Mouse (Mus musculus) thymus, adult 2 months (tissue): ENCODE measurements around the gene Olfr115. TPM values are rescaled to one million over a fixed set of nuclear protein-coding genes. Genes with fewer than 3 reads are reported as not detected.

Experiments
- DNase-seq: peaks from one replicate; pipeline ENCODE4 v3.0.0; 2021
- H3K27ac ChIP-seq: fragments of 200-500 bp; 2 replicates; pipeline ENCODE4 v1.5.1; 2012; ENCODE audit warnings: low read length, control low read depth; ENCODE audit not compliant: control insufficient read depth, insufficient read depth
- H3K27me3 ChIP-seq: fragments of 200-500 bp; 2 replicates; pipeline ENCODE4 v1.6.1; 2012; ENCODE audit warnings: mild to moderate bottlenecking, low read length, moderate library complexity, mixed read lengths; ENCODE audit not compliant: control insufficient read depth, insufficient read depth
- H3K36me3 ChIP-seq: fragments of 200-500 bp; 2 replicates; pipeline ENCODE4 v1.6.1; 2012; ENCODE audit warnings: mild to moderate bottlenecking, low read length, moderate library complexity; ENCODE audit not compliant: control insufficient read depth, insufficient read depth
- H3K4me1 ChIP-seq: fragments of 200-500 bp; replicated peaks from 2 replicates; pipeline ENCODE4 v1.6.1; 2012; ENCODE audit warnings: low read length; ENCODE audit not compliant: control insufficient read depth, insufficient read depth
- H3K4me3 ChIP-seq: fragments of 200-500 bp; 2 replicates; pipeline ENCODE4 v1.5.1; 2012; ENCODE audit warnings: mild to moderate bottlenecking, low read length, control low read depth, moderate library complexity; ENCODE audit not compliant: control insufficient read depth, insufficient read depth
- CTCF ChIP-seq: fragments of 200-500 bp; IDR thresholded peaks from 2 replicates; pipeline ENCODE4 v1.5.1; 2012; ENCODE audit warnings: mild to moderate bottlenecking, control low read depth, low read length, moderate library complexity, borderline replicate concordance; ENCODE audit not compliant: control insufficient read depth, poor library complexity, insufficient read depth; ENCODE audit errors: extremely low read depth
- POLR2A ChIP-seq: fragments of 200-500 bp; IDR thresholded peaks from 2 replicates; pipeline ENCODE4 v1.6.1; 2012; ENCODE audit warnings: mild to moderate bottlenecking, low read length, control low read depth, moderate library complexity; ENCODE audit not compliant: control insufficient read depth, poor library complexity, insufficient read depth; ENCODE audit errors: extremely low read depth
- WGBS: fragments of 180-500 bp; shearing (Covaris S2); methylation state at CpG from one replicate; pipeline ENCODE4 v1.1.7; 2018; 5-methylcytosine and 5-hydroxymethylcytosine counted together
- polyA plus RNA-seq: library from polyadenylated mRNA; depleted of rRNA; stranded (reverse); fragments of >200 nt; gene quantifications from 2 replicates; pipeline ENCODE4 v1.2.3, GENCODE M21; 2012; rRNA removed

The Olfr115 gene
- not detected in 2 replicates for polyA plus RNA-seq

DNA sequence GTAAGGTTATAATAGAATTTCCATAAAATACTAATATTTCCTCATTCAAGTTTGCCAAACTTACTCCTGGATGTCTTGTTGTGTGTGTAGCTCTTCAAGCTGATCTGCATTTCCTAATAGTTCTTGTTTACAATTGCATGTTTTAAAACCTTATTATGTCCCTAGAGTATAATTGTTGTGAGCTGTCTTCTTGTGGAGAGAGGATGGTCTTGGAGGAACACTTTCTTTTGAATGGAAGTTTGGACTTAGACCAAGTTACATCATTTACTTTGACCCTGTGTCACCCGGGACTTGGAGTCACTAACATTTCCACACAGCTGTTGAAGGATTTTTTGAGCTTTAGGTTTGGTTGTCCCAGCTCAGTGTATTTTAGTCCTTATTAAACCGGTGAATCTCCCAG, at the start of gene Olfr115, which contains the start of gene Olfr116:
Gene Olfr115 (minus strand): TSS at position 101 of the 400 bp plus-strand sequence.
Gene Olfr116 (minus strand): TSS at position 191 of the 400 bp plus-strand sequence.
- TF ChIP-seq POLR2A = no peak
- no peak for TF ChIP-seq CTCF
- WGBS = 87% methylated on average over 2 of the region's 2 CpGs
- H3K4me1 ChIP-seq = no peaks in the 10 kb centered on the region
- no peaks in the 10 kb centered on the region for H3K36me3 ChIP-seq
- no peak within 1 kb of the TSS for H3K27ac ChIP-seq
- H3K27me3 ChIP-seq = no peaks in the 10 kb centered on the region
- no peak within 1 kb of the TSS for H3K4me3 ChIP-seq
- DNase-seq = no peak

DNA sequence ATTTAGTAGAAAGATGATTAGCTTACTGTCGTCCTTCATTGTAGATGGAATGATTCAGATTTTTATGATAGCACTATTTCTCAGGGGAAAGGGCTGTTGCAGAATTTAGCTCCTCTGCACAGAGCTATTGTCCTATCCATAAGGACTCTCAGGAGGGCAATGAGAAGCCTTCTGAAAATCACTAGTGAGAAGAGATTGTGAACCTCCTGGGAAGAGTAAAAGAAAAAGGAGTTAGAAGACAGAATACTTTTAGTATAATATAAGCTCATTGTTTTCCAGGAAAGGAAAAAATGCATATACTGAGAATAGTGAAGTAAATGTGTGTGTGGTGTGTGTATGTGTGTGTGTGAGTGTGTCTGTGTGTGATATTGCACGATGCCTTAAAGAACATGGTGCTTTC, 39.8 kb upstream of the Olfr115 start, which contains the start of gene Olfr118:
Gene Olfr118 (plus strand): TSS at position 301 of the 400 bp plus-strand sequence.
- no peak within 1 kb of the TSS for H3K27ac ChIP-seq
- TF ChIP-seq POLR2A (no peak), CTCF (no peak)
- WGBS = 76% methylated on average over 2 of the region's 2 CpGs
- H3K27me3 ChIP-seq = no peaks in the 10 kb centered on the region
- no peak within 1 kb of the TSS for H3K4me3 ChIP-seq
- H3K36me3 ChIP-seq = no peaks in the 10 kb centered on the region
- no peak for DNase-seq
- no peaks in the 10 kb centered on the region for H3K4me1 ChIP-seq

GRCm38 (mm10) chr17:37663682-37664081, 36.8 kb upstream of the Olfr115 start, which contains the start of gene Olfr117:
TSS of gene Olfr117 (minus strand) at chr17:37663782.
- 58% methylated on average over 1 of the region's 1 CpGs for WGBS

DNA sequence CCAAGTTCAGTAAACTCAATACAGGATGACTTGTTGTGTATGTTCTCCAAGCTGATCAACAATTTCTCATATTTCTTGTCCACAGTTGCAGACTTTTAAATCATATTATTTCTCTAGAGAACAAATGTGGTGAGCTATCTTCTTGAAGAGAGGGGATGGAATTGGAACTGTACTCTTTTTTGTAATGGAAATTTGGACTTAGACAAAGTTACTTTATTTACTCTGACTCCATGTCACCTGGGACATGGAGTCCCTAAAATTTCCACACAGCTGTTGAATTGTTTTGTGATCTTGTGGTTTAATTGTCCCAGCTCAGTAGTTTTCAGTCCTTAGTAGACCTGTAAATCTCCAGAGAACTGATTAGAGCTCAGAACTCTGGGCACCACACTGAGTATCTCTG, 34.3 kb downstream of the Olfr115 start, which contains the start of gene Olfr114:
Gene Olfr114 (minus strand): TSS at position 101 of the 400 bp plus-strand sequence.
- Histone ChIP-seq H3K27ac (no peak within 1 kb of the TSS), H3K27me3 (no peaks in the 10 kb centered on the region), H3K36me3 (no peaks in the 10 kb centered on the region), H3K4me3 (no peak within 1 kb of the TSS), H3K4me1 (no peaks in the 10 kb centered on the region)
- no peak for DNase-seq
- TF ChIP-seq POLR2A (no peak), CTCF (no peak)

More at GRCm38 (mm10) chr17:37663682-37664081, 36.8 kb upstream of the Olfr115 start, which contains the start of gene Olfr117:
- H3K27ac ChIP-seq = no peak within 1 kb of the TSS
- H3K4me3 ChIP-seq = no peak within 1 kb of the TSS
- H3K27me3 ChIP-seq = no peaks in the 10 kb centered on the region
- no peak for TF ChIP-seq POLR2A
- no peak for TF ChIP-seq CTCF
- H3K4me1 ChIP-seq = no peaks in the 10 kb centered on the region
- H3K36me3 ChIP-seq = no peaks in the 10 kb centered on the region
- DNase-seq = no peak

DNA sequence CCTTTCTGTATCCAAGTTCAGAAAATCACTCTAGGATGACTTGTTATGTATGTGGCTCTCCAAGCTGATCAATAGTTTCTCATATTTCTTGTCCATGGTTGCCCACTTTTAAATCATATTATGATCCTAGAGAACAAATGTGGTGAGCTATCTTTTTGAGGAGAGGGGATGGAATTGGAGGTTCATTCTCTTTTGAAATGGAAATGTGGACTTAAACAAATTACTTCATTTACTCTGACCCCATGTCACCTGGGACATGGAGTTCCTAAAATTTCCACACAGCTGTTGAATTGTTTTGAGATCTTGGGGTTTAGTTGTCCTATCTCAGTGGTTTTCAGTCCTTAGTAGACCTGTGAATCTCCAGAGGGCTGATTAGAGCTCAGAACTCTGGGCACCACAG, 49.3 kb downstream of the Olfr115 start, which contains the start of gene Olfr113:
Gene Olfr113 (minus strand): TSS at position 101 of the 400 bp plus-strand sequence.
- Histone ChIP-seq H3K27ac (no peak within 1 kb of the TSS), H3K4me1 (no peaks in the 10 kb centered on the region), H3K36me3 (no peaks in the 10 kb centered on the region), H3K27me3 (no peaks in the 10 kb centered on the region), H3K4me3 (no peak within 1 kb of the TSS)
- TF ChIP-seq CTCF = no peak
- no peak for TF ChIP-seq POLR2A
- DNase-seq = no peak

- no peaks in the 10 kb centered on the region for H3K4me1 ChIP-seq
- no peaks in the 10 kb centered on the region for H3K27me3 ChIP-seq
- no peaks in the 10 kb centered on the region for H3K36me3 ChIP-seq
- TF ChIP-seq POLR2A = no peak
- TF ChIP-seq CTCF = no peak
- H3K27ac ChIP-seq = no peak within 1 kb of the TSS
- H3K4me3 ChIP-seq = no peak within 1 kb of the TSS
- no peak for DNase-seq
Measured at GRCm38 (mm10) chr17:37569351-37569750, 57.6 kb downstream of the Olfr115 start, which contains the start of gene Olfr112. TSS of gene Olfr112 (minus strand) at chr17:37569451.

Other genes starting within 250 kb of the Olfr115 start
- gene Olfr105-ps, start 248.1 kb downstream of the Olfr115 start, polyA plus RNA-seq = not detected in 2 replicates
- not detected in 2 replicates for gene Olfr106-ps, start 236.7 kb downstream of the Olfr115 start, polyA plus RNA-seq
- gene Olfr107, start 227.9 kb downstream of the Olfr115 start, polyA plus RNA-seq = not detected in 2 replicates
- gene Olfr108, start 181.6 kb downstream of the Olfr115 start, polyA plus RNA-seq = not detected in 2 replicates
- not detected in 2 replicates for gene Olfr109, start 168.2 kb downstream of the Olfr115 start, polyA plus RNA-seq
- 20.8 and 24.8 TPM in 2 replicates for gene H2-M2, start 143.6 kb downstream of the Olfr115 start, polyA plus RNA-seq
- 0.24 and 0.77 TPM in 2 replicates for gene Olfr110, start 134.6 kb downstream of the Olfr115 start, polyA plus RNA-seq
- gene Olfr111, start 119.1 kb downstream of the Olfr115 start, polyA plus RNA-seq = 2.5 and 3.4 TPM in 2 replicates
- not detected in 2 replicates for gene Olfr112, start 57.7 kb downstream of the Olfr115 start, polyA plus RNA-seq
- not detected in 2 replicates for gene Olfr113, start 49.4 kb downstream of the Olfr115 start, polyA plus RNA-seq
- gene Olfr114, start 34.4 kb downstream of the Olfr115 start, polyA plus RNA-seq = not detected in 2 replicates
- gene Olfr116, start 90 bp upstream of the Olfr115 start, polyA plus RNA-seq = not detected in 2 replicates
- not detected in 2 replicates for gene Olfr117, start 36.7 kb upstream of the Olfr115 start, polyA plus RNA-seq
- not detected in 2 replicates for gene Olfr118, start 39.9 kb upstream of the Olfr115 start, polyA plus RNA-seq
- not detected in 2 replicates for gene Olfr119, start 69.5 kb upstream of the Olfr115 start, polyA plus RNA-seq
- not detected in 2 replicates for gene Olfr120, start 94.7 kb upstream of the Olfr115 start, polyA plus RNA-seq
- gene Olfr121, start 121.7 kb upstream of the Olfr115 start, polyA plus RNA-seq = not detected in 2 replicates
- not detected in 2 replicates for gene Olfr122, start 141.5 kb upstream of the Olfr115 start, polyA plus RNA-seq
- gene Olfr123, start 166.4 kb upstream of the Olfr115 start, polyA plus RNA-seq = not detected in 2 replicates
- not detected in 2 replicates for gene Olfr124, start 172.8 kb upstream of the Olfr115 start, polyA plus RNA-seq
- not detected in 2 replicates for gene Olfr125, start 205.8 kb upstream of the Olfr115 start, polyA plus RNA-seq
- gene Olfr126, start 220.4 kb upstream of the Olfr115 start, polyA plus RNA-seq = not detected in 2 replicates